Mouse (Mus musculus): Measurements from ENCODE around the gene Rasgrf2. TPM values are rescaled to one million over a fixed set of nuclear protein-coding genes. Genes with fewer than 3 reads are reported as not detected.

Gene Rasgrf2
- polyA plus RNA-seq, 1 experiment from 2014 or later: 0.24 TPM

GRCm38 (mm10) chr13:92098484-92098883 lies 33.0 kb downstream of the Rasgrf2 start:
- WGBS: 82% methylated on average over 7 of the region's 7 CpGs
- H3K9ac ChIP-seq: no peak overlapping the region
- H3K36me3 ChIP-seq (replicated peaks): no peaks in the 10 kb centered on the region
- no peaks in the 10 kb centered on the region for H3K9me3 ChIP-seq
- no peak for ATAC-seq (ENCODE audit: low FRiP score)
- no peaks in the 10 kb centered on the region for H3K27me3 ChIP-seq
- H3K4me3 ChIP-seq (replicated peaks): no peak overlapping the region
- H3K27ac ChIP-seq: no peak overlapping the region
- no peak overlapping the region for H3K4me2 ChIP-seq
- H3K4me1 ChIP-seq: no peaks in the 10 kb centered on the region

GRCm38 (mm10) chr13:92095131-92096090 lies 36.0 kb downstream of the Rasgrf2 start:
- no peaks in the 10 kb centered on the region for H3K27me3 ChIP-seq
- WGBS: 82% methylated on average over 12 of the region's 12 CpGs

GRCm38 (mm10) chr13:92093712-92094290 lies 37.7 kb downstream of the Rasgrf2 start:
- no peak overlapping the region for H3K4me3 ChIP-seq (replicated peaks)
- no peak overlapping the region for H3K27ac ChIP-seq
- WGBS: 89% methylated on average over 6 of the region's 6 CpGs
- no peaks in the 10 kb centered on the region for H3K27me3 ChIP-seq
- H3K4me1 ChIP-seq: no peaks in the 10 kb centered on the region
- H3K4me2 ChIP-seq: no peak overlapping the region
- H3K9ac ChIP-seq: no peak overlapping the region
- H3K9me3 ChIP-seq: no peaks in the 10 kb centered on the region
- H3K36me3 ChIP-seq (replicated peaks): no peaks in the 10 kb centered on the region
- no peak for ATAC-seq (ENCODE audit: low FRiP score)

More at GRCm38 (mm10) chr13:92095131-92096090, 36.0 kb downstream of the Rasgrf2 start:
- Histone ChIP-seq H3K27ac (no peak overlapping the region), H3K9me3 (no peaks in the 10 kb centered on the region), H3K4me3 (replicated peaks) (no peak overlapping the region), H3K4me1 (no peaks in the 10 kb centered on the region), H3K36me3 (replicated peaks) (no peaks in the 10 kb centered on the region), H3K9ac (no peak overlapping the region), H3K4me2 (no peak overlapping the region)
- no peak for ATAC-seq (ENCODE audit: low FRiP score)

GRCm38 (mm10) chr13:92073111-92073510 lies 58.3 kb downstream of the Rasgrf2 start:
- H3K27me3 ChIP-seq: no peaks in the 10 kb centered on the region
- no peak for ATAC-seq (ENCODE audit: low FRiP score)
- no peak overlapping the region for H3K4me3 ChIP-seq (replicated peaks)
- H3K4me2 ChIP-seq: no peak overlapping the region
- 85% methylated on average over 1 of the region's 1 CpGs for WGBS
- no peak overlapping the region for H3K27ac ChIP-seq
- H3K9ac ChIP-seq: no peak overlapping the region
- H3K36me3 ChIP-seq (replicated peaks): no peaks in the 10 kb centered on the region
- H3K9me3 ChIP-seq: 0 out of 2 replicates have a peak, but pooled peaks cover 2% of the 10 kb centered on the region
- H3K4me1 ChIP-seq: no peaks in the 10 kb centered on the region

GRCm38 (mm10) chr13:92068651-92069050 lies 62.8 kb downstream of the Rasgrf2 start:
- Histone ChIP-seq H3K36me3 (replicated peaks) (no peaks in the 10 kb centered on the region), H3K4me3 (replicated peaks) (no peak overlapping the region), H3K9me3 (no peaks in the 10 kb centered on the region), H3K27ac (no peak overlapping the region), H3K4me2 (no peak overlapping the region), H3K4me1 (no peaks in the 10 kb centered on the region), H3K9ac (no peak overlapping the region), H3K27me3 (no peaks in the 10 kb centered on the region)
- no peak for ATAC-seq (ENCODE audit: low FRiP score)

GRCm38 (mm10) chr13:92067831-92068230 lies 63.6 kb downstream of the Rasgrf2 start:
- ATAC-seq (ENCODE audit: low FRiP score): no peak
- H3K4me1 ChIP-seq: no peaks in the 10 kb centered on the region
- no peaks in the 10 kb centered on the region for H3K36me3 ChIP-seq (replicated peaks)
- WGBS: 75% methylated on average over 2 of the region's 2 CpGs
- no peaks in the 10 kb centered on the region for H3K9me3 ChIP-seq
- H3K27ac ChIP-seq: no peak overlapping the region
- H3K9ac ChIP-seq: no peak overlapping the region
- H3K4me2 ChIP-seq: no peak overlapping the region
- H3K27me3 ChIP-seq: no peaks in the 10 kb centered on the region
- no peak overlapping the region for H3K4me3 ChIP-seq (replicated peaks)

- 94% methylated on average over 12 of the region's 12 CpGs for WGBS
- H3K9ac ChIP-seq: no peak overlapping the region
Measured at GRCm38 (mm10) chr13:92053748-92054147, 77.7 kb downstream of the Rasgrf2 start.

GRCm38 (mm10) chr13:92053001-92053400 lies 78.5 kb downstream of the Rasgrf2 start:
- Histone ChIP-seq H3K9me3 (no peaks in the 10 kb centered on the region), H3K36me3 (replicated peaks) (no peaks in the 10 kb centered on the region), H3K9ac (no peak overlapping the region), H3K4me3 (replicated peaks) (no peak overlapping the region), H3K27ac (no peak overlapping the region), H3K27me3 (no peaks in the 10 kb centered on the region), H3K4me2 (no peak overlapping the region), H3K4me1 (no peaks in the 10 kb centered on the region)
- ATAC-seq (ENCODE audit: low FRiP score): no peak
- WGBS: 95% methylated on average over 3 of the region's 3 CpGs

More at GRCm38 (mm10) chr13:92053748-92054147, 77.7 kb downstream of the Rasgrf2 start:
- no peaks in the 10 kb centered on the region for H3K27me3 ChIP-seq
- H3K4me1 ChIP-seq: no peaks in the 10 kb centered on the region
- H3K4me3 ChIP-seq (replicated peaks): no peak overlapping the region
- H3K27ac ChIP-seq: no peak overlapping the region
- no peak overlapping the region for H3K4me2 ChIP-seq
- H3K9me3 ChIP-seq: no peaks in the 10 kb centered on the region
- ATAC-seq (ENCODE audit: low FRiP score): no peak
- H3K36me3 ChIP-seq (replicated peaks): no peaks in the 10 kb centered on the region

GRCm38 (mm10) chr13:92051216-92051615 lies 80.2 kb downstream of the Rasgrf2 start:
- Histone ChIP-seq H3K36me3 (replicated peaks) (no peaks in the 10 kb centered on the region), H3K27ac (no peak overlapping the region), H3K4me1 (no peaks in the 10 kb centered on the region), H3K4me3 (replicated peaks) (no peak overlapping the region), H3K4me2 (no peak overlapping the region), H3K9ac (no peak overlapping the region), H3K9me3 (no peaks in the 10 kb centered on the region), H3K27me3 (no peaks in the 10 kb centered on the region)
- 85% methylated on average over 3 of the region's 3 CpGs for WGBS
- no peak for ATAC-seq (ENCODE audit: low FRiP score)

GRCm38 (mm10) chr13:92041584-92042563 lies 89.6 kb downstream of the Rasgrf2 start:
- no peak overlapping the region for H3K9ac ChIP-seq
- H3K4me1 ChIP-seq: peaks cover 10% of the 10 kb centered on the region
- no peak overlapping the region for H3K4me3 ChIP-seq (replicated peaks)
- no peaks in the 10 kb centered on the region for H3K27me3 ChIP-seq
- peak; percentile 73 for ATAC-seq (ENCODE audit: low FRiP score)
- H3K9me3 ChIP-seq: no peaks in the 10 kb centered on the region
- WGBS: 39% methylated on average over 8 of the region's 8 CpGs
- no peak overlapping the region for H3K4me2 ChIP-seq
- H3K27ac ChIP-seq: 0 out of 2 replicates have a peak overlapping the region, but pooled peaks have one; percentile 19
- no peaks in the 10 kb centered on the region for H3K36me3 ChIP-seq (replicated peaks)

GRCm38 (mm10) chr13:92030364-92031057 lies 100.9 kb downstream of the Rasgrf2 start:
- no peak overlapping the region for H3K9ac ChIP-seq
- no peak overlapping the region for H3K4me2 ChIP-seq
- no peaks in the 10 kb centered on the region for H3K36me3 ChIP-seq (replicated peaks)
- H3K9me3 ChIP-seq: no peaks in the 10 kb centered on the region
- no peaks in the 10 kb centered on the region for H3K4me1 ChIP-seq
- no peaks in the 10 kb centered on the region for H3K27me3 ChIP-seq
- H3K4me3 ChIP-seq (replicated peaks): no peak overlapping the region
- ATAC-seq (ENCODE audit: low FRiP score): no peak
- 92% methylated on average over 24 of the region's 24 CpGs for WGBS
- H3K27ac ChIP-seq: no peak overlapping the region
